Mouse (Mus musculus): Measurements from ENCODE around the gene Myof. TPM values are rescaled to one million over a fixed set of nuclear protein-coding genes. Genes with fewer than 3 reads are reported as not detected.

Gene Myof
- total RNA-seq, 2 experiments from 2014 or later: 4.3 to 5.0 TPM

DNA sequence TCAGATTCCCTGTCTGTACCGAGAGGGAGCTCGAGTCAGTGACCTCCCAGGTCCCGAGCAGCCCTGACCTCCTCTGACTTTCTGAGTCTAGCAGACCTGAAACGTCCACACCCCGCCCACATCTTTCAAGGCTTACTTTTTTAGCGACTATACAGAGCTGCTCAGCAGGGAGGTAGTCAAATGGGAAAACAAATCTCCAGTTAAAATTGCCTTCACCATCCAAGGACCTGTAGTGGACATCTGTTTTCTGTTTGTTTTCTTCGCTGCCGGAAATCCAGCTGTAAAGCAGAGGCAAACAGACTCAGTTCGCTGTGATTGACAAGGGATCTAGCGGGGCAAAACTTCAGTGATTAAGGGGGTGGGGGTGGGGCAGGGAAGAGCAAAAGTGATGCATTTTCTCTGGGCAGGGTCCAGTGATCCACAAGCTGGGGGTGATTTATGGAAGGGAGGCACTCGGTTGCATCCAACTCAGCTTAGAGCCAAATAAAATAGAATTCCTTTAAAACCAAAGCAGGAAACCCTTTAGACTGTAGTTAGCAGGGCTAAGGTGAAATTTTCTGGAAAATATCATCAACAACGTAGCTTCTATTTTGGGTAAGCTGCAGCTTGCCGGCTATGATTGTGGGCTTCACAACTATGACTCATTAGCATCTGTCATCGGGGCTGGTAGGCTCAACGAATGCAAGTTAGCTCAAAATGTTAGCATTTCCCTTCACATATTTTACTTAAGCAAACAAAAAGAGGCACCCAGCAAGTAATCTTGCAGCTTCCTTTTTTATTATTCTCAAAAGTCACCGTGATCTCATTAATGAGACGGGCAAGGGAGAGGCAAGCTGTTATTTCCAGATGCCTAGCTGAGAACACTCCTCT is 135.7 kb downstream of the Myof start:
- Histone ChIP-seq H3K4me3 (no peak overlapping the region; the same call in 1 of the 2 replicates), H3K27ac (peak overlapping the region; percentile 79)
- DNase-seq (ENCODE audit: low spot score in 2 of 2): peak; percentile 61 to 76
- TF ChIP-seq CTCF (conservative IDR thresholded peaks at IDR 0.05): no peak

DNA sequence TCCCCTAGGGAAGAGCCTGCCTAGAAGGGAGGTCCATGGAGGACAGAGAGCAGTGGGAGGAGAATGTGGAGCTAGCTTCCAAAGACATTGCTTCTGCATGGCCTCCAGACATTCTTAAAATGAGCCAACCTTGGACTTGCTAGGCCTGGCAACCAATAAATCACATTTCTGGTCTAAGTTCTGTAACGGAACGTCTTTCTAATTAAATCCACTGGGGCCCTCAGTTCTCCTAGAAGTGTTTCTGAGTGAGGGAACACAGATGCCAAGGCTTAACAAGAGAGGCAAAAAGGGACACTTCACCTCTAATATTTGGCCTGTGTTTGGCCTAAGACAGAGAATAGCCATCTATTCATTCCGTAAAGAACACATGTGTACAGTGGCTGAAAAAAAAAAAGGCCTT is 136.5 kb downstream of the Myof start:
- no peak for TF ChIP-seq CTCF (conservative IDR thresholded peaks at IDR 0.05)
- no peak overlapping the region for H3K4me3 ChIP-seq

DNA sequence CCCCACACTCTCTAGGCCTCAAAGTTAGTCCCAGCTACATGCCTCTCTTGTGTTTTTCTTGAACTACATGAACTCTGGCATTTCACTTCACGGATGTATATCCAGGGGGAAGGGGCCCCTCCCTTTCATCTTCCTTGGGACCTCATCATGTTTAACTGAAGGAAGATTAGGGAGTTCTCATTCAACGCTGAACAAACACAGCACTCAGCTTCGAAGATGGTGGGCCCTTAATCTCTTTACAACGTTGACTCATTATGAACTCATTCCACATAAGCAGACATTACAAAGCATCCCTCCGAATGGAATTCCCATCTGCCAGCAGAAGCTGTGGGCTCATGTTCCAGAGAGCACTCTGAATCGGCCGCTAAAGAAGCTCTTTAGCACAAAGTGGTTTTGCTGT is 147.3 kb downstream of the Myof start:
- TF ChIP-seq CTCF (conservative IDR thresholded peaks at IDR 0.05): no peak
- Histone ChIP-seq H3K27ac (no peak overlapping the region), H3K4me3 (no peak overlapping the region)
- DNase-seq (ENCODE audit: low spot score in 2 of 2): peak in 1 of 2 experiments; percentile 32

More for the DNA sequence above, 136.5 kb downstream of the Myof start:
- no peak for DNase-seq (ENCODE audit: low spot score in 2 of 2)
- H3K27ac ChIP-seq: peak overlapping the region; percentile 79

GRCm38 (mm10) chr19:37891006-37891405 is 152.4 kb downstream of the Myof start:
- no peak for TF ChIP-seq CTCF (conservative IDR thresholded peaks at IDR 0.05)
- no peak for DNase-seq (ENCODE audit: low spot score in 2 of 2)
- Histone ChIP-seq H3K4me3 (no peak overlapping the region), H3K27ac (no peak overlapping the region)

GRCm38 (mm10) chr19:37886355-37887120 is 156.8 kb downstream of the Myof start:
- DNase-seq (ENCODE audit: low spot score in 2 of 2): peak; percentile 70 to 78
- peak; percentile 92 for TF ChIP-seq CTCF (conservative IDR thresholded peaks at IDR 0.05)
- H3K4me3 ChIP-seq: peak overlapping the region; percentile 51
- H3K27ac ChIP-seq: no peak overlapping the region

GRCm38 (mm10) chr19:37881431-37882081 is 161.8 kb downstream of the Myof start:
- Histone ChIP-seq H3K27ac (no peak overlapping the region), H3K4me3 (no peak overlapping the region)
- peak in 1 of 2 experiments; percentile 1 for DNase-seq (ENCODE audit: low spot score in 2 of 2)
- TF ChIP-seq CTCF (conservative IDR thresholded peaks at IDR 0.05): no peak

DNA sequence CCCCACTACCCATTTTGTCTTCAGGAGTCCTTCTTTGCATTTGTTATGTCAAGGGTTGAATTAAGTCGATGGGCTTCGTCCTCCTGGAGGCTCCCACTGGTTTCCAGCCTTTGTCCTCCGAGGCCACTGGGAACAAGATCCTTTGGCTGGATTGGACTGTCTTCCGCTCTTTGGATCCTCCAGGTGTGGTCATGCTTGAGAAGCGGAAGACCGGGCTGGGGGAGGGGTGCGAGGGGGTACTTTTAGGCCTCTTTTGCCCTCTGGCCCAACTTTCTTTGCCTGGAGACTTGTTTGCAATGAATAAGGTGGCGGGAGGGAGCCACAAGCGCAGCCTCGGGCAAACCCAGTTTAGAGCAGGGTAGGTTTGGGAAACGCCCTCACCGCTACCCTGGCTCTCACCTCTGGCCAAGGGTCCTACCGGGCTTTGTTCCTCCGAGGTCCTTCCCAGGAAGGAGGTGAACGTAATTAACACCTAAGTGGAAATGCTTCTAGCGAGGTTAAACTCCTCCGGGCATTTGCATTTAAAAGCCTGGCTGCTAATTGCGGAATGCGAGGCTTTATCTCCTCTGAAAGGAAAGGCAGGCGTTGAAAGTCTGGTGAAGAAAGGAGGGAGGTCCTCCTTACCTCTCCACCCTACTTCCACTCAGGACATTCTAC is 165.7 kb downstream of the Myof start:
- Histone ChIP-seq H3K27ac (no peak overlapping the region), H3K4me3 (no peak overlapping the region)
- no peak for DNase-seq (ENCODE audit: low spot score in 2 of 2)
- no peak for TF ChIP-seq CTCF (conservative IDR thresholded peaks at IDR 0.05)

DNA sequence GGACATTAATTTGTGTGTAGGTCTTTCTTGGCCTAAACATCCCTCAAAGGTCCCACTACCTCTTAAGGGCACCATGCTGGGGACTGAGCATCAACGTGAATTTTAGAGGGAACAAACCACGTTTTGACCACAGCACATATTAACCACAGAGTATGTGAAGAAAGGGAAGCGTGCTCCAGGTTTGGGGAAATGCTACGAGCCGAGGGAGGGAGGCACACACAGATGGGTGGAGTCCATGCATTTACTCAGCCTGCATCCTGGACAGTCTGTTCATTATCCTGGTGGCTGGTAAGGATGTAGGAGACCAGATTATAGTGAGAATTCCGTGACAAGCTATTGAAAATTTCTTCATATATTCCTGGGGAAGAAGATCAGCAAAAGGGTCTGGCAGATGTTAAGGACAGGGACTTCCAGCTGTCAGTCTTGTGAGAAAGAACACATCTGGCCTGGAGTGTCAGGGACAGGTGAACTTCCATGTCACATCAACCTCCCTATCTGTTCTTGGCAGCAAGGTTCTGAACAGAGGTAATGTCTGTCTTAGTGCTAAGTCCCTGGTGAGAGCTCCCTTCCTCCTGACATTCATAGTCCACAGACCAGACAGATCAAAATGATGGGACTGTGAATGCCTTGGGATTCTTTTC is 166.7 kb downstream of the Myof start:
- no peak for DNase-seq (ENCODE audit: low spot score in 2 of 2)
- TF ChIP-seq CTCF (conservative IDR thresholded peaks at IDR 0.05): no peak
- H3K4me3 ChIP-seq: no peak overlapping the region
- H3K27ac ChIP-seq: no peak overlapping the region

DNA sequence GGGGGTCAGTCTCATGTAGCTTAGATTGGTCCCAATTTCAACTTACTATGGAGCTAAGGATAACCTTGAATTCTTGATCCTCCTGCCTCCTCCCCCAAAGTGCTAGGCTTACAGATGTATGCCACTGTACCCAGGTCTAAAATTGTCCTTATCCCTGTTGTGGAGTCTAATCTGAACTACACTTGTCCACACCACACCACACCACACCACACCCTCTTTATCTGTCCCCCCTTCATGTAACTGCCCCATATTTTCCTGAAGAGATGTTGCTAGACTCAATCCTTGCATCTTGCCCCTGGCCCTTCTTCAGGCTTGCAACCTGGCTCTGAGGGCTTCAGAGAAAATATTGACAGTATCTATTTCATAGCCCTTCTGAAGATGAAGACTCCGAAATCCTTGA is 169.9 kb downstream of the Myof start:
- TF ChIP-seq CTCF (conservative IDR thresholded peaks at IDR 0.05): no peak
- no peak for DNase-seq (ENCODE audit: low spot score in 2 of 2)
- no peak overlapping the region for H3K27ac ChIP-seq
- no peak overlapping the region for H3K4me3 ChIP-seq

- no peak overlapping the region for H3K4me3 ChIP-seq
- no peak for TF ChIP-seq CTCF (conservative IDR thresholded peaks at IDR 0.05)
- DNase-seq (ENCODE audit: low spot score in 2 of 2): no peak
- no peak overlapping the region for H3K27ac ChIP-seq
Measured at GRCm38 (mm10) chr19:37867592-37867991, 175.8 kb downstream of the Myof start.

- TF ChIP-seq CTCF (conservative IDR thresholded peaks at IDR 0.05): no peak
- no peak for DNase-seq (ENCODE audit: low spot score in 2 of 2)
Measured at GRCm38 (mm10) chr19:37866994-37867393, 176.4 kb downstream of the Myof start.

DNA sequence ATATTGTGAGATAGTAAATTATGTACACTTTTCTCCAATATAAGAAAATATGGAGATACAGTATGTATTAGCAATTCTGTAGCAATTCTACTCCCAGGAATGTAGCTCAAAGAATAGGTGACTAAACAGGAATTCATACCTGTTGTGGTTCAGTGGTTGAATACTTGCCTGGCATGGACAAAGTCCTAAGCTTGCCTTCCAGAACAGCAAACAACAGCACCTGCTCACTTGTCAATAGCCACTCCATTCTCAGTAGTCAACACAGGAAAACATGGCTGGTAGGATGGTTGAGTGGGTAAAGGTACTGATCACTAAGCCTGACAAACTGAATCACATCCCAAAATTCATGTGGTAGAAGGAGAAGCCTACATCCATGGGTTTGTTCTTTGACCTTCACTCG is 182.2 kb downstream of the Myof start:
- no peak for TF ChIP-seq CTCF (conservative IDR thresholded peaks at IDR 0.05)
- no peak for DNase-seq (ENCODE audit: low spot score in 2 of 2)
- Histone ChIP-seq H3K4me3 (no peak overlapping the region), H3K27ac (no peak overlapping the region)

More at GRCm38 (mm10) chr19:37866994-37867393, 176.4 kb downstream of the Myof start:
- Histone ChIP-seq H3K4me3 (no peak overlapping the region), H3K27ac (no peak overlapping the region)

All from layer of hippocampus, adult 2 months (tissue).